Mouse (Mus musculus): ENCODE measurements around the gene Arhgap4.

DNA sequence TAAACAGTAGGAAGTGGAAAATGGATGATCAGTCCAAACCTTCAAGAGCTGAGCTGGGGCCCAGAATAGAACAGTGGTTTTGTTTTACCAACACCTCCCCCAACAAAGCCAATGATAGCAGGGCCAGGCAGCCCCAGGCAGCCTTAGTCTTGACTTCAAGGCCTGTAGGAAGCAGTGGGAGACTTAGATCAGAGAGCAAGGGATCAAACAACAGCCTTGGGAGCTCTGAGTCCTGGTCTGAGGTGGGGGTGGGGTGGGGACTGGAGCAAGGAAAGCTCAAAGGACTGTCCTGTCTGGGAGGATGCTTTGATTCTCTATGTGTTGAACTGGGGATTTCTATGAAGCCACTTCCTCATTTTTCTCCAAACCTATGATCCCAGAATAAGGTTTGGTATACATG, 50.2 kb downstream of the Arhgap4 start:
- TF ChIP-seq CTCF (IDR thresholded peaks at IDR 0.05; ENCODE audit: low read depth) (no peak), EP300 (IDR thresholded peaks at IDR 0.05; ENCODE audit: low read depth) (no peak)

All from liver, postnatal 0 days (tissue).